Mouse (Mus musculus): ENCODE measurements around the gene Zfp804b. TPM values are rescaled to one million over a fixed set of nuclear protein-coding genes. Genes with fewer than 3 reads are reported as not detected.

Gene Zfp804b
- polyA plus RNA-seq, 1 experiment from 2014 or later, result 5.4 TPM

- Histone ChIP-seq H3K9ac (replicated peaks; ENCODE audit: low read depth, low read length) (no peak overlapping the region), H3K27ac (ENCODE audit: low read depth, low read length) (no peak overlapping the region), H3K4me3 (ENCODE audit: low read depth, low read length) (no peak overlapping the region), H3K4me2 (ENCODE audit: low read depth, low read length) (no peak overlapping the region), H3K27me3 (ENCODE audit: control insufficient read depth, insufficient read depth, low read length) (no peaks in the 10 kb centered on the region), H3K4me1 (ENCODE audit: control insufficient read depth, insufficient read depth, low read length) (no peaks in the 10 kb centered on the region), H3K9me3 (ENCODE audit: control insufficient read depth, low read length) (no peaks in the 10 kb centered on the region), H3K36me3 (ENCODE audit: control insufficient read depth, insufficient read depth, low read length) (no peaks in the 10 kb centered on the region)
- ATAC-seq (ENCODE audit: low read depth), result no peak
Observed at GRCm38 (mm10) chr5:6870970-6871369, 473.6 kb downstream of the Zfp804b start.

GRCm38 (mm10) chr5:6795396-6795795 is 549.2 kb downstream of the Zfp804b start:
- Histone ChIP-seq H3K4me2 (ENCODE audit: low read depth, low read length) (no peak overlapping the region), H3K36me3 (ENCODE audit: control insufficient read depth, insufficient read depth, low read length) (no peaks in the 10 kb centered on the region), H3K27me3 (ENCODE audit: control insufficient read depth, insufficient read depth, low read length) (no peaks in the 10 kb centered on the region), H3K9ac (replicated peaks; ENCODE audit: low read depth, low read length) (no peak overlapping the region), H3K9me3 (ENCODE audit: control insufficient read depth, low read length) (no peaks in the 10 kb centered on the region), H3K4me1 (ENCODE audit: control insufficient read depth, insufficient read depth, low read length) (no peaks in the 10 kb centered on the region), H3K4me3 (ENCODE audit: low read depth, low read length) (no peak overlapping the region), H3K27ac (ENCODE audit: low read depth, low read length) (no peak overlapping the region)
- no peak for ATAC-seq (ENCODE audit: low read depth)
- WGBS, result 77% methylated on average over 2 of the region's 2 CpGs

- Histone ChIP-seq H3K4me3 (ENCODE audit: low read depth, low read length) (no peak overlapping the region), H3K36me3 (ENCODE audit: control insufficient read depth, insufficient read depth, low read length) (no peaks in the 10 kb centered on the region), H3K9me3 (ENCODE audit: control insufficient read depth, low read length) (no peaks in the 10 kb centered on the region), H3K4me2 (ENCODE audit: low read depth, low read length) (no peak overlapping the region), H3K27me3 (ENCODE audit: control insufficient read depth, insufficient read depth, low read length) (no peaks in the 10 kb centered on the region), H3K27ac (ENCODE audit: low read depth, low read length) (no peak overlapping the region), H3K4me1 (ENCODE audit: control insufficient read depth, insufficient read depth, low read length) (no peaks in the 10 kb centered on the region), H3K9ac (replicated peaks; ENCODE audit: low read depth, low read length) (no peak overlapping the region)
- ATAC-seq (ENCODE audit: low read depth), result peak; percentile 80
- WGBS, result 60% methylated on average over 6 of the region's 6 CpGs
Observed at GRCm38 (mm10) chr5:6769357-6769892, 575.1 kb downstream of the Zfp804b start.

Other genes starting within 250 kb of the Zfp804b start
- 3.1 and 4.8 TPM in 2 replicates for gene Tex47, start 40.6 kb downstream of the Zfp804b start, polyA plus RNA-seq (2014; fragmentation: Nextera tagmentation; extraction: Ambion mirVana)

All from neural tube, embryonic 14.5 days (tissue).